Mouse (Mus musculus) ZHBTc4 (cell line): ENCODE results near the gene Cbx7.
"Not testable (repeated sequence)": the region's sequence is repeated elsewhere in the genome, so short reads cannot be mapped to it uniquely, and the experiment has no call there.

Experiments used
- DNase-seq: peaks from one replicate; pipeline ENCODE4 v3.0.0-alpha.2; 2011; ENCODE audit warnings: low read depth, low spot score

Gene Cbx7

GRCm38 (mm10) chr15:79895221-79896079 is 75.5 kb downstream of the Cbx7 start:
- DNase-seq = not testable (repeated sequence)

- no peak for DNase-seq
These were observed 76.6 kb downstream of the Cbx7 start for GRCm38 (mm10) chr15:79894343-79894742.

- DNase-seq = no peak
These were observed 77.1 kb downstream of the Cbx7 start for GRCm38 (mm10) chr15:79893824-79894123.

- DNase-seq = peak; percentile 57
These were observed 77.7 kb downstream of the Cbx7 start for GRCm38 (mm10) chr15:79892995-79893823.

GRCm38 (mm10) chr15:79892213-79892541 is 78.7 kb downstream of the Cbx7 start:
- peak; percentile 67 for DNase-seq

- peak; percentile 90 for DNase-seq
These were observed 79.3 kb downstream of the Cbx7 start, which contains the start of gene Apobec3 for GRCm38 (mm10) chr15:79891436-79892212. Gene Apobec3 (plus strand): TSS chr15:79891659.

GRCm38 (mm10) chr15:79884820-79885219 is 86.1 kb downstream of the Cbx7 start:
- no peak for DNase-seq

GRCm38 (mm10) chr15:79883352-79883822 is 87.5 kb downstream of the Cbx7 start:
- peak; percentile 95 for DNase-seq

- peak; percentile 57 for DNase-seq
These were observed 88.2 kb downstream of the Cbx7 start for GRCm38 (mm10) chr15:79882623-79883267.

GRCm38 (mm10) chr15:79880477-79880876 is 90.4 kb downstream of the Cbx7 start:
- no peak for DNase-seq

GRCm38 (mm10) chr15:79879319-79879718 is 91.6 kb downstream of the Cbx7 start:
- DNase-seq = peak; percentile 63

GRCm38 (mm10) chr15:79878725-79879136 is 92.2 kb downstream of the Cbx7 start:
- DNase-seq = peak; percentile 86

- peak; percentile 55 for DNase-seq
These were observed 95.5 kb downstream of the Cbx7 start for GRCm38 (mm10) chr15:79875261-79875995.

- peak; percentile 51 for DNase-seq
These were observed 96.9 kb downstream of the Cbx7 start for GRCm38 (mm10) chr15:79873995-79874394.

- no peak for DNase-seq
These were observed 97.4 kb downstream of the Cbx7 start for GRCm38 (mm10) chr15:79873545-79873944.

GRCm38 (mm10) chr15:79867260-79868002 is 103.5 kb downstream of the Cbx7 start:
- DNase-seq = peak; percentile 59
